Mouse (Mus musculus): ENCODE results near the gene Mfsd4b2.

DNA sequence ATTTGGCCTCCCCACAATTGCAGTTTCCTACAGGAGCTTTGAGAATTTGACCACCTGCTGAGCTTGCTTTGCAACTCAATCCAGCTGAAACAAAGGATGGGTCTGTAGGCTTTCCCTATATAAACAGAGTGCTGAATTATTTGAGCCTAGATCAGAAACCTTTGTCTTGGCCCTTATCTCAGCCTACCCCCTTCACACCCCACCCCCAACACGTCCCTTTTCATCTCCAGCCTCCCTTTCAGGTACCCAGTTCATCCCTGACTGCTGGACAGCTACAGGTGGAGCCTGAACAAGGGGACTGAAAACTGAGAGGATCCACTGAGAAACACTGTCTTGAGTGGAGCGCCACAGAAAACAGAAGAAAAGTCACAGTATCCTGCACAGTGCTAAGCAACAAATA, 49.0 kb upstream of the Mfsd4b2 start:
- TF ChIP-seq CTCF (IDR thresholded peaks at IDR 0.05; ENCODE audit: insufficient read depth, low read depth, low read length) (no peak), POLR2A (IDR thresholded peaks at IDR 0.05; ENCODE audit: insufficient read depth, low read depth, low read length) (no peak)
